Mouse (Mus musculus): ENCODE data around the gene Rbpj.

Gene Rbpj

DNA sequence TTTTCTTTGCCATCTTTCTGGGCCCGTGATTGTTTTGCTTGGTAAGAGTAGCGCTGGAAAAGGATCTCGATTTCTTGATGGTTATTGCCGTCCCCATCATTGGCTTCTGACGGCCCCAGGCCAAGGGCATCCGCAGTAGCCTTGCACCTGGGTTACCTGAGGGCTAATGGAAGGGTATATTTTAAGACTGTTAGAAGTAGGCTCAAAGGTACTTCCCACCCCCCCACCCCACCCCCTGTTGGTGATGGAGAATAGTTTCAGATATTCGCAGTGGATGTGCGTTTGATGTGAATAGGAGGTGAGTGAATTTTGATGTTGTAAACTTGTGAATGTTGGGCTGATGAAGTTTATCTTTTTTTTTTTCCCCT is 125.7 kb downstream of the Rbpj start:
- DNase-seq (ENCODE audit: low read depth): peak; percentile 58

DNA sequence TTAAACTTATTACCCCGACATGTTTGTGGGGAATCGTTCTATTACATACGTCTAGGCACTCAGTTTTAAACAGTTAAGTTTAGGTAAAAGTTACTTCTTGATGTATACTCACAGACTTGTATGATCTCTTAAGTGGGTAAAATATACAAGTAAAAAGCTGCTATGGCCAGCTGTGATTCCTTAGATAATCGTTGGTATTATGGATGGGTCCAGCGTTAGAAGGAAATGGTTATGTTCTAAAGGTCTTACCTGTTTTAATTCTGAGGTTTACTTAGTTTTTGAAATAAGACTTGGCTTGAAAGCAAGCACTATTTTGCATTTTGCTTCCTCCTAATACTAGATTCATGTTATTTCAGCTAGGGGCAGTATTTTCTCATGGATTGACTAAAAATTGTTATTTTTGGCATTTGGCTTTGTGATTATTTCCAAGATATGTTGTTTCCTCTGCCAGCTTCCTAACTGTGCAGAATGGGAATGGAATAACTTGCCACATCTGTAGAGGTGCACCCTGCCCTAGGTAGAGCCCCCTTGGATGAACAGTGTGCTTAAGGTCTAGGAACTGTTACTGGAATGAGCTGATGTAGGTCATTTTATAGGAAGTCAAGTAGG is 127.2 kb downstream of the Rbpj start:
- no peak for DNase-seq (ENCODE audit: low read depth)

DNA sequence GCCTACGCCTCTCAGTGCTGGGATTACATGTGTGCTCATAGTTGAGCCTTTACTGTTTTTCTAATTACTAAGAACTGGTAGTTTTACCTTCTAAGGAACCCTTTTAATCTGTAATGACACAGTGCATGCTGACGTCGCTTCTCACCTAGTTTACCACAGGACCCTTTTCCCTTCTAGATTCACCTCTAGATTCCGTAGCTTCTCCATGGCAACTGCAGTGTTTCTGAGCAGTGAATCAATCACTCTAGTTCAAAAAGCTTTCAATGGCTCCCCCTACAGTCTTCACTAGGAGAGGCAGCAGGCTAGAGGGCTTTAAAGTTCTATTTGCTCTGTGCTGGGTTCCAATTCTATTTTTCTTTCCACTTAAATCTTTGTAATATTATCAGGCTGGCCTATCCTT is 128.3 kb downstream of the Rbpj start:
- DNase-seq (ENCODE audit: low read depth): peak; percentile 89

DNA sequence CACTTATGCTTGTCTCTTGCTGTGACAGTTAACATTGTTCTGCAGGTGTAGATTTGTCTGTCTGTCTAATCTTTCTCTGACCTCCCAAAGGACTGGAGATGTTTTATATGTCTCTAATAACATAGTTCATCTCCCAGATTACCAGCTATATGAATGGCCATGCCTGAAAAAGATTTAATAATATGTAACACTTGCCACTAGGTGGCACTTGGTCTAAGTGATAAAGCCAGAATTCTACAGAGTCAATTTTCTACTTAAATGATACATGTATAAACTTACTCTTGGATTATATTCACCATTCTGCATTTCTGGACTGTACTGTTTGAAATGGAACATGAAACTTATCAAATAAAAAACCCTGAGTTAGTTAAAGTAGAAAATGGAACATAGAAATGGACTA is 132.6 kb downstream of the Rbpj start:
- peak; percentile 57 for DNase-seq (ENCODE audit: low read depth)

DNA sequence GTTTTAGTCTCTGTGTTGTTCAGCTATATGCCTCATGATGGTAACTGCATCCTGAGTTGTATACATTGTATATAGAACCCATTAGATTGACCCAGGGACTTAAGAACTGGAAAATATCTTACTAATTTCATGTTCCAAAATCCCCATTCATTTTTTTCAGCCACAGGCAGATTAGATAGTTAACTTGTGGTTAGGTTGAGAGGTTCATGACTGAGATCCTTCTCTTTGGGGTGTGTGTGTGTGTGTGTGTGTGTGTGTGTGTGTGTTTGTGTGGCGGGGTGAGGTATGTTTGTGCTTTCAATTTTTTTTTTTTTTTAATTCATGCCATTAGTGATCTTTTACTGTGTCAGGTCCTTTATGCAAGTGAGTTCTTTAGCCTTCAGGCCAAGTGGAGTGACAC is 133.2 kb downstream of the Rbpj start:
- peak; percentile 24 for DNase-seq (ENCODE audit: low read depth)

DNA sequence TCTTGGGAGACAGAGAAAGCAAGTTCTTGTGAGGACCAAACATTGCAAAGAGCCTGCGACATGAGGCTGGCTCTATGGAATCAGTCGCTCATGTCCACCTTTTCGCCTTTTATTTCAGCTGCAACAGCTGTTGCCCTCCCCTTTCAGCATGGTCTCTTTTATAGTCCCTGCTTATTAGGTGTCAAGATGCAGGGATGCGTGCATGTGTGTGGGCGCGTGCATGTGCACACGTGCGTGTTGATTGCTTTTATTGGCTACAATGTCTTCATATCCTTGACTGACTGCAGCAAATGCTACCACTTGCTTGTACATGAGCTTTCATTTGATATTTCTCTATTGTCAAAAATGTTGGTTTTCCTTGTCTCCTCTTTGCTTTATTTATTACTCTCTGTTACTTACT is 136.2 kb downstream of the Rbpj start:
- no peak for DNase-seq (ENCODE audit: low read depth)

DNA sequence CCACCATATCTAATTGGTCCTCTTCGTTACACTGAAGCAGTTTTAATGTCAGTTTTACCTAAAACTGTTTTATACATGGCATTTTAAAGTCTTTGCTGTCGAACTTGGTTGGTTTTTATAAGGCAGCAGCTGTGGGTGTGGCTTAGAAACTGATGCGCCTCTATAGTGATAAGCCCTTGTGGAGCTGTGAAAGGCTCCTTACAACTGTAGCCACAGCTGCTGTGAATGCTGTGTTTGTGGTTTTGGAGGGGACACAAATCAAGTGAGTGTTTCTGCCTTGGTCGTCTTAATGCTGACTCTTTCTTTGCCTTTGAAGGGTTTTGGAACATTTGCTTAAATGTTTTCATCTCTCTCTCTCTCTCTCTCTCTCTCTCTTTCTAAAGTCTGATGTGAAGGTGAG is 139.5 kb downstream of the Rbpj start:
- DNase-seq (ENCODE audit: low read depth): no peak

DNA sequence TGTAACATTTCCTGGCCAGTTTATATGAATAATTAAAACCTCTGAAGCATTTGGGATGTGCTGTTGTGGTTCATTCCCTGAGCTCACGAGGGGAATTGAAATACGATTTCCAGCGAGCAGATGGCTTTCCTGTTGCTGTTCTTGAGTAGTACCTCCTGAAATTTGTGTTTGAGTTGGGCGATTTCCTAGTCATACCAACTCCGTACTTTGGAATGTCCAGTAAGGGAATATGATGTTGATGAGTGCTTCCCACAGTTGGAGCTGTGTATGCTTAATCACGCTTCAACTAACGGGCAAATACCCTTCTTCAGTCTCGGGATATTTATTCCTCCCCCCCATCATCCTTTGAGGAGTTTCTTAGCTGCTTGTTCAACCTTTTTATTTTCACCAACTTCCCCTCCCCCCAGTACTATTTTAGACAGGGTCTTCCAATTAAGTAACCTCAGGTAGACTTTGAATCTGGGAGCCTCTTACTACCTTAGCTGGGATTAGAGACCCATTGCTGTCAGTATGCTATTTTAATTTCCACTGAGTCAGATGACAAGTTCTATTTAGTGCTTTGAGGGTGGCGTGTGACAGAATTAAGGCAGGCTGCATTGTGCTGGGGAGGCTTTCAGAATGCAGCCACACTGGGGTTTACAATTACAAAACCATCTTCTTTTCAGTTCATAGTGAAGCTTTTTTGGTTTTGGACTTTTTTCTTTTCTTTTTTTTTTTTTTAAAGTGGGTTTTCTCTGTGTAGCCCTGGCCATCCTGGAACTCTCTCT is 141.5 kb downstream of the Rbpj start:
- no peak for DNase-seq (ENCODE audit: low read depth)

DNA sequence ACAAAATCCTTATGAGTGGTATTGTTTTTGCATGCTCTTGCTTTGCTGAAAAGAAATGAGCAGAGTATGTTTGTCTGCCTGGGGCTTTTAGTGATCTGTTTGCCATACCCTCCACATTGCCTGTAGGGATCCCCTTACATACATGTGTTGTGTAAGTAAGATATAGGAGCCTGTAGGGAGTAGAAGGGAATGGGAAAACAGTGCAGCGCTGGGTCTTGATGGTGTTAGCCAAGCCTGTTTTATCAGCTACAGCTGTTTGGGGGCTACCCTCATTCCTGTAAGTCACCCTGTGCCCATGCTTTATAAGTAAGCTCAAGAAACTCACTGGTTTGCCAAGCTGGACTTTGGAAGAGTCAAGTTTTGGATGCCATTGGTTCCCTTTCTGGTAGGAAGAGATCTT is 152.9 kb downstream of the Rbpj start:
- no peak for DNase-seq (ENCODE audit: low read depth)

DNA sequence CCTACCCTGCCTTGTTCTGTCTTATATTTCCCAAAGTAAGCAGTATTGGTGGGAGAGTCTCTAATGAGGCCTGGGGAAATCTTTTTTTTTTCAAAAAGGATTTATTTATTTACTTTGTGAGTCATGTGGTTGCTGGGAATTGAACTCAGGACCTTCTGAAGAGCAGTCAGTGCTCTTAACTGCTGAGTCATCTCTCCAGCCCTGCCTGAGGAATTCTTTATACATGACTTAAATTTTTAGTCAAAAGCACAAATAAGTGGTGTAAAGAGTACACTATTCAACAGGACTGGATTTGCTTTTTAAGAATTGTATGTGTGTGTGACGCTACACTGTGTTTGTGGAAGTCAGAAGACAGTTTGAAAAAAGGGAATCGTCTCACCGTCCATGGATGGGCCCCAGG is 166.1 kb downstream of the Rbpj start:
- no peak for DNase-seq (ENCODE audit: low read depth)

DNA sequence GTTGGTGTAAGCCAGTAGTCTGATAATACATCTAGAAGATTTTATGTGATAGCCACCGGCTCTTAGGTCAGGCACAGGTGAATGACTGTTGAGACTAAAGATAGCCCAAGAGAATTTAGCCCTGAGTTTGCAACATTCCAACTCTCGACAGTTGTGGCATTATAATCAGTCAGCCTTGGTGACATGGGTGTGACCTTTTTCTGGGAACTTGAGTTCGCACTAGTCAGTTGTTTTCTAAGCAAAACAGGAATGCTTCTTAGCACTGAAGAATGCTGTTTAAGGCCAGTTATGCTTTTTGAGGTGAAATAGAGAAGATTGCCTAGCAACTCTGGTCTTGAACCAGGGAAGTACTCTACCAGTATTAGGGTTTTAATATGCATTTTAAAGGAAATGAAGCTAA is 170.8 kb downstream of the Rbpj start:
- DNase-seq (ENCODE audit: low read depth): no peak

DNA sequence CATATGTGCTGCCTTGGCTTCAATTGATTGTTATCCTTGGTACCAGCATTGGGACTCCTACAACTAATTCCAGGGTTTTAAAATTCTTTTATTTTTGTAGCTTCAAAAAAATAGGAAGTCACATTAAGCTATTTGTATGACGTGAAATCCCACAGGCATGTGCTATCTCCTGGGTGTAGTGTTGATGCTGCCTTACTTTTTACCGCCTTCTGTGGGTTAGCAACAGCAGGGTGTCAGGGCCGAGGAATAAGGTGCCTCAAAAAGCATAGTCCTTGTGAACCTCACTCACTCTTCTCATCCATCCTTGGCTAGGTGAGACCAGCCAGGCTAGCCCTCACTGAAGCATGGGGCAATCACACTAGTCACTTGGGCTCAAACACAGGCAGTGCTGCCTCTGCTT is 171.3 kb downstream of the Rbpj start:
- DNase-seq (ENCODE audit: low read depth): no peak

DNA sequence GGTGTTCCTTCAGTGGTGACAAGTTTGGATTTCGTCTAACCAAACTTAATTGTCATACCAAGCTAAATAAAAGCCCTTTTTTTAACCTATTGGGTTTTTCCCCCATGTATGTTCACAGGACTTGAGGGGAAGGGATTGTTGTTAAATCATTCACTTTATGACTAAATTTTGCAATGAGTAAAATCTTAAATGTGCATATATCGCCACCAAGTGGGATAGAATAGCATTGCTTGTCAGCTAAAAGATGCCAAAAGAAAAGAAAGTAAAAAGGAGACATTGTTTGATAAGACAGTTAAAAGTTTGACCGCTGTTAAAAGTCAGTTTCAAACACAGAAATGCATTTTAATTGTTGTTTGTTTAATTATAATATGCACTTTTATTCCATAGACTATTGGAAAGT is 172.7 kb downstream of the Rbpj start:
- peak; percentile 72 for DNase-seq (ENCODE audit: low read depth)

DNA sequence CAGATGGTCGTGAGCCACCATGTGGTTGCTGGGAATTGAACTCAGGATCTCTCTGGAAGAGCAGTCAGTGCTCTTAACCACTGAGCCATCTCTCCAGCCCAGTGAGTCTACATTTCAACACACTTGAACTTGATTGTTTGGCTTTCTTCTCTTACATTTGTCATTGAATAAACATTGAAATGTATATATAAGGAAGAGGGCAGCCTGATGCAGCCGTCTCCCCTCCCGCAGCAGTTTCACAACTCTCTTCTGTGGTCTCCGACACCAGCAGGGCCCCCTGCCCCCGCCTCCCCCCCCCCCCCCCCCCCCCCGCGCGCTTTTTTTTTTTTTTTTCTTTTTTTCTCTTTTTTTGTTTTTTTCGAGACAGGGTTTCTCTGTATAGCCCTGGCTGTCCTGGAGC is 180.7 kb downstream of the Rbpj start:
- no peak for DNase-seq (ENCODE audit: low read depth)

DNA sequence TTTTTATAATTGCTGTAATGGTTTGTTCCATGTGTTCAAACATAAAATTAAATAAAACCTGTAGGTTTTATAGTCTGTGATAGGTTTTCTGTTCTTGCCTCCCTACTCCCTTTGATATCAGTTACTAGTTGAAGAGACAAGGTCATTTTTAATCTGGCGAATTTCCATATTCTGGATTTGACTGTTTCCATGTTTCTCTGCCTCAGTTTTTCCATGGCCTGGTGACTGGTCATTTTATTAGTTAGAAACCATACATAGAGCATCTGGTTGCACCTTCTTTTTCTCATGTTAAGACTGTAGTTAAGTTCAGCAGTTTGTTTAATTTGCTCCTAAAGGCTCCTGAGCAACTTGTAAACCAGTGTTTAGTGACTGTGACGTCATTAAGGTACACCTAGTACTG is 181.4 kb downstream of the Rbpj start:
- DNase-seq (ENCODE audit: low read depth): no peak

DNA sequence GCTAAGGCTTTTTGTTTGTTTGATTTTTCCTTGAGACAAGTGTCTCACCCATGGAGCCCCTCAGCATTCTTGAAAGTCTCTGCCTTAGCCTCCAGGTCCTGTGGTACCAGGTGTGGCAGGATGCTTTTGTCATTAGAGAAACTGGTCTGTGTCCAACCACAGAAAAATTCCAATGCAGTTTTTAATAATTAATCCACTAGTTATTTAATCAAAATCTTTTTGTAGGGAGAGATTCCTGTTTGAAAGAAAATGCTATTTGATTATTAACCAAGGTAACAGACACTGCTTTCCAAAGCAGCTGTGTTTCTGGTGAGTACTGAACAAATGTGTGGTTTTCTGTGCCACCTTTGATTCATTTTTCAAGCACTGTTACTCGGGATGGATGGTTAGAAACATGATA is 190.6 kb downstream of the Rbpj start:
- DNase-seq (ENCODE audit: low read depth): no peak

DNA sequence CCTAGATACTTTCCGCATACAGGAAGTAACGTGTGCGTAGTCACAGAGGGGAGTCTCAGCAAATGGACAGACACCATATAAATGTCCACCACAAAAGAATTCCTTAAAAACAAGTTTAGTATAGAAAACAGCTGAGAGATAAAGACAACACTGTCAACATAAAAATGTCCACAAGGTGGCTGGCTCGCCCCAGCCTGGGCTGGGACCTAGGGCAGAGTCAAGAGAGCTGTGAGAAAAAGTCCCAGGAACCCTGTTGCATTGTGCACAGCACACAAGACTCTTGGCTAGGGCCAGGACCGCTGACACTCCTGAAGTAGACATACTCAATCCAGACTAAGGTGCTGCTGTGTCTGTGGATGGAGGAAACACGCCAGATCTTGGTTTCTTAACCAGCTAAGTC is 192.0 kb downstream of the Rbpj start:
- DNase-seq (ENCODE audit: low read depth): peak; percentile 10

DNA sequence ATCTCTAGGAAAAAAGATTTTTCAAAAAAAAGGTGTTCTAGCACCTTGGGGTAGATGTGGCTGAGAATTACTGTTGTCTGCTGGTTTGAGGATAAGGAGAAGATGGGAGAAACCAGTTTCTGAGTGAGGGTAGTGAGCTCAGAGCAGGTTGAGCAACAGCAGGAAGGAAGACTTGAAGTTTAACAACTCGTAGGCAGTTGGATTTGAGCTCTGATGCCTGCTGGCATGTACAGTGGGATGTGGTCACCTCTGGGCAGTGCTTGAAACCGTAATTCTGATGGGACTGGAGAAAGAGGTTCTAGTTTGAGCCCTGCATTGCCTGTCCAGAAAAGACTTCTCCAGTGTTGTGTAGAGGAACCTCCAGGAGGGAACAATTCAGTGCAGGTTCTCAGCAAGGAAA is 195.6 kb downstream of the Rbpj start:
- DNase-seq (ENCODE audit: low read depth): no peak

DNA sequence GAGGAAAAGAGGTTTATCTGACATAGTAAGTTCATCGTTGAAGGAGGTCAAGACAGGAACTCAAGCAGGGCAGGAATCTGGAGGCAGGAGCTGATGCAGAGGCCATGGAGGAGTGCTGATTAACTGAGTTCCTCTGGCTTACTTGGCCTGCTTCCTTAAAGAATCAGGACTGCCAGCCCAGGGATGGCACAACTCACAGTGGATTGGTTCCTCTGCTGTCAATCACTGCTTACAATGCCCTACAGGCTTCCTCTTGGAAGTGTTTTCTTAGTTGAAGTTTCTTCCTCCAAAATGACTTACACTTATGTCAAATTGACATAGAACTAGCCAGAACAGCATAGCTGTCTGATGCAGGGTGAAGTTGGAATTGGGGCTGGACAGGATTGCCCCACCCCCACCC is 196.5 kb downstream of the Rbpj start:
- DNase-seq (ENCODE audit: low read depth): no peak

DNA sequence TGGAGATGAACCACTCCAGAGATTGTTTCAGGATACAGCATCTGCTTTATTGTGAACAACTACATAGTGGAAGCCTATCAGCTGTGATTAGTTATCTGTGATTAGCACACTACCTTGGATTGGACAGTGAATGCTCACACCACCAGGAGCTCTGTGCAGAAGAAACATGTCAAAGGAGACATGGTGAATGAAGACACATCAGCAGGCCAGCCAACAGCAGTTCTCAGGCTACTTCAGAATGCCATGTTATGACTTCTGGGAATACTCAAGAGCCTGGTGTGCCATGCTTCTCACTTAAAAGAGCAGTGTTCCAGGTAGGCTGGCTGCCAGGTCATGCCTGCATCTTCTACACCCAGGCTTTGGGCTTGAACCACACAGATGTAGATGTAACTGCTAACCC is 197.7 kb downstream of the Rbpj start:
- no peak for DNase-seq (ENCODE audit: low read depth)

DNA sequence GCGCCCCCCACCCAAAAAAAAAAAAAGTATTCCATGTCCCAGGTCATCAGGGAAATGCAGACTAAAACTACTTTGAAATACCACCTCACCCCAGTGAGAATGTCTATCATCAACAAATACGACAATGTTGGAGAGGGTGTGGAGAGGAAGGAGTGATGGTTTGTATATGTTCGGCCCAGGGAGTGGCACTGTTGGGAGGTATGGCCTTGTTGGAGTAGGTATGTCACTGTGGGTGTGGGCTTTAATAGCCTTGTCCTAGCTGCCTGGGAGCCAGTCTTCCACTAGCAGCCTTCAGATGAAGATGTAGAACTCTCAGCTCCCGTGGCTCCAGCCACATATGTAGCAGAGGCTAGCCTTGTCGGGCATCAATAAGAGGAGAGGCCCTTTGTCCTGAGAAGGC is 202.1 kb downstream of the Rbpj start:
- no peak for DNase-seq (ENCODE audit: low read depth)

DNA sequence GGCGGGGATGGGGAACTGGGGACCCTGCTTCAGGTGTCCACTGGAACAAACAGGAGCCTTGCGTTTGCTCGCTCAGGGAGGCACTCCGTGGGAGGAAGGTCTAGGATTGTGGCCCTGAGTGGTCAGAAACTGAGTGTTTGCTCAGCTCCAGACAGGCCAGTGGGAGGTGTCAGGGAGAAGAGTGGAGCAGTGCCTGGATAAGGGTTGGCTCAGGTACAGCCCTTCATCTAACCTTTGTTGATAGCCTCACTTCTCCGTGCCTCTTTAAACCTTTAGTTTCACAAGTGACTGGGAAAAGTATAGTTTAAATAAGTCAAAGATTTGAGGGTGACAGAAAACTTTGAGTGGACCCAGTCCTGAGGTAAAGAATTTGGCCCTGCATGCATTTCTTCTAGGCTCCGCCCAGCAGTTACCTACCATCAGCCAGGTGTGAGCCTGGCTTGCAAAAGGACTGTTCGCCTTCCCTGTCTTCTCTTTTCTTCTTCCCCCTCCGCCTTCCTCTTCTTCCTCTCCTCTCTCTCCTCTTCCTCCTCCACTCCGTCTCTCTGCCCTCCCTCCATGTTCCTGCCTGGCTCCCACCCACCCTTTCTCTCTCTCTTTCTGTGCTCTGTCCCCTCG is 204.5 kb downstream of the Rbpj start:
- no peak for DNase-seq (ENCODE audit: low read depth)

DNA sequence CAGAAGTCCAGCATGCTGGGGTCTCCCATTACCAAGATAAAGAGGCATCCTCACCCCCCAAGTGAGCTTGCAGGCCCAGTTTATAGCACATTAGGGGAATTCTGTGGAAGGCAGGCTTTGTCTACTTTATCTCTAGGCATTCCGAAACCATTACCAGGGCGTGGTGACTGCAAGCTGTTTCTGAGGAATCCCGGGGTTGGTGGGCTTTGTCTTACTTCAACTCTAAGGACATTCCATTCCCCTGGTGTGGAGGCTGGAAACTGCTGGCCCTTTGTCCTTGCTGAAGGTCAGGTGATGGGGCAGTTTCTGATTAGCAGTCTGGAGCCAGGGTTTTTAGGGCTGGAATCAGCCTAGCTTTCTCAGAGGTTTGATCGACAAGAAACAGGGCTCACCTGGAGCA is 205.6 kb downstream of the Rbpj start:
- DNase-seq (ENCODE audit: low read depth): no peak

DNA sequence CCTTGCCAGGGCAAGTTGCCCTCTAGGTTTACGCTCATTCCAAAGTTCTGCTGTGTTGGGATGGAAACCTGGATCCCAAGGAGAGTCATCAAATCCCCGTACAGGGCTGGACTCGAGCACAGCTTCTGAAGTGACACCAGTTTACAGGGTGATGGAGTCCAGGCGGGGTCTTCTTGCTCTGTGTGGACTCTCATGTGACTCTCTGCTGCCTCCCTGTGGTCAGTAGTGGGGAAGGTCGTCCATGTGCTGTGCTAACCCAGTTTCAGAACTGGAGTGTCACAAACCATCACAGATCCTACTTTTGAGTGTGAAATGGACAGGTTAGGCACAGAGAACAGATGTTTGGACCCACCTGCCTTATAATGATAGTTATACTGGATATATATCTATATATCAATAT is 206.4 kb downstream of the Rbpj start:
- DNase-seq (ENCODE audit: low read depth): peak; percentile 78

Measured in induced T-regulatory cell, adult 2 months (primary cell).